Mouse (Mus musculus) liver, embryonic 12.5 days (tissue): ENCODE results near the gene Nop10. TPM values are rescaled to one million over a fixed set of nuclear protein-coding genes. Genes with fewer than 3 reads are reported as not detected.

Experiments
- ATAC-seq: fragments of 200-750 bp; cut with Nextera tagmentation; 2 replicates; pipeline ENCODE4 v1.8.0; 2017; ENCODE audit warnings: moderate number of reproducible peaks, mild to moderate bottlenecking, moderate library complexity
- H3K27ac ChIP-seq: fragments of 300-500 bp; sonication (generic); 2 replicates; pipeline ENCODE4 v1.5.1; 2016; ENCODE audit warnings: mild to moderate bottlenecking
- H3K27me3 ChIP-seq: fragments of 300-500 bp; sonication (generic); replicated peaks from 2 replicates; pipeline ENCODE4 v1.6.1; 2016; ENCODE audit warnings: mild to moderate bottlenecking, moderate library complexity
- H3K36me3 ChIP-seq: fragments of 300-500 bp; sonication (generic); 2 replicates; pipeline ENCODE4 v1.6.1; 2016; ENCODE audit warnings: mild to moderate bottlenecking, moderate library complexity
- H3K4me1 ChIP-seq: fragments of 300-500 bp; sonication (generic); 2 replicates; pipeline ENCODE4 v1.6.1; 2016
- H3K4me2 ChIP-seq: fragments of 300-500 bp; sonication (generic); 2 replicates; pipeline ENCODE4 v1.6.1; 2016; ENCODE audit warnings: mild to moderate bottlenecking, moderate library complexity
- H3K4me3 ChIP-seq: fragments of 300-500 bp; sonication (generic); 2 replicates; pipeline ENCODE4 v1.5.1; 2016; ENCODE audit warnings: mild to moderate bottlenecking, moderate library complexity
- H3K9ac ChIP-seq: fragments of 300-500 bp; sonication (generic); 2 replicates; pipeline ENCODE4 v1.6.1; 2016; ENCODE audit warnings: mild to moderate bottlenecking, moderate library complexity
- H3K9me3 ChIP-seq: fragments of 300-500 bp; sonication (generic); replicated peaks from 2 replicates; pipeline ENCODE4 v1.6.1; 2016; ENCODE audit warnings: mild to moderate bottlenecking, moderate library complexity
- WGBS: fragments of 180-500 bp; shearing (Covaris S2); methylation state at CpG from one replicate; pipeline ENCODE4 v1.1.7; 2016; ENCODE audit not compliant: insufficient replicate concordance; 5-methylcytosine and 5-hydroxymethylcytosine counted together
- polyA plus RNA-seq: library from polyadenylated mRNA; unstranded; fragments of >200 nt; fragmentation: Nextera tagmentation; extraction: Ambion mirVana; gene quantifications from 2 replicates; pipeline ENCODE4 v1.2.1, GENCODE M21; 2016

Nop10 gene
- polyA plus RNA-seq, 1 experiment from 2014 or later, result 211 TPM

GRCm38 (mm10) chr2:112241787-112242186 lies 19.9 kb upstream of the Nop10 start:
- H3K27me3 ChIP-seq, result no peaks in the 10 kb centered on the region; the same call in 1 of the 2 replicates
- WGBS, result 82% methylated on average over 14 of the region's 14 CpGs
- no peaks in the 10 kb centered on the region for H3K9me3 ChIP-seq
- ATAC-seq, result no peak
- no peak overlapping the region for H3K4me2 ChIP-seq
- no peak overlapping the region for H3K9ac ChIP-seq
- no peak overlapping the region for H3K27ac ChIP-seq
- H3K4me3 ChIP-seq, result no peak overlapping the region
- H3K36me3 ChIP-seq, result peaks cover 6% of the 10 kb centered on the region; the same call in 1 of the 2 replicates
- peaks cover 23% of the 10 kb centered on the region for H3K4me1 ChIP-seq

DNA sequence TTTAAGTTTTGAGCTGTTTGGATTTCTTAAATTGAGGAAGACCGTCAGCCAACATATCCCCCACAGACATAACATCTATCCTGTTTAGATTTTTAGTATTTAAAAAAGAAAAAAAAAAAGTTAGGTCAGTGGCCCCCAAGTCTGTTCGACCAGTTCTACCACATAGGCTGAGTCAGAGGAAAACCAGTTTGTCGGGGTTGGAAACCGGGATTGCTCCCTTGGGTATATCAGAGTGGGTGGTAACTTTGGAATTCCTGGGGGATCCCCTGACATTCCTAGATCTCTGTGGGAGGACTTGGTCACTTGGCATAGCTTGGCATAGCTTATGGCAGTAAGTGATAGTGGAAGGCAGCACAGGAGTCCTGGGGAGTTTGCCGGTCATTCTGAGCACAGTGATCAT lies 16.4 kb upstream of the Nop10 start:
- H3K27me3 ChIP-seq, result no peaks in the 10 kb centered on the region; the same call in 1 of the 2 replicates
- no peak for ATAC-seq
- WGBS, result 85% methylated on average over 5 of the region's 5 CpGs
- no peak overlapping the region for H3K9ac ChIP-seq
- no peak overlapping the region for H3K4me2 ChIP-seq
- H3K9me3 ChIP-seq, result no peaks in the 10 kb centered on the region
- no peak overlapping the region for H3K27ac ChIP-seq
- H3K4me1 ChIP-seq, result peaks cover 4% of the 10 kb centered on the region
- H3K4me3 ChIP-seq, result no peak overlapping the region
- peaks cover 6% of the 10 kb centered on the region; the same call in 1 of the 2 replicates for H3K36me3 ChIP-seq

DNA sequence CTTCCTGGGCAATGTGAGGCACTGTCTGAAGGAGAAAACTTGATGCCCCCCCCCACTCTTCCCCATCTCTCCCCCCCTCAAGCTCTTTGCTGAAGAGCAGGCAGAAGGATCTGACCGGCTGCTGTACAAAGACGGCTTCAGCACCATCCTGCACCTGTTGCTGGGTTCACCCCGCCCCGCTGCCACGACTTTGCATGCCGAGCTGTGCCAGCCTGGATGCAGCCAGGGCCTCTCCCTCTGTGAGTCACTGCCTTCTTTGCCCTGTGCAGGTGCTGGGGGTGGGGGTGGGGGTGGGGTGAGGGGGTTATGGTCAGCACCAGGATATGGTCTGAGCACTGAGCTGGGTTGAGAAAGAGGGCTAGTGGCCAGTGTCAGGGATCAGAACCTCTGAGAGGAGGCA lies 15.5 kb upstream of the Nop10 start:
- no peak overlapping the region for H3K9ac ChIP-seq
- no peaks in the 10 kb centered on the region for H3K4me1 ChIP-seq
- no peaks in the 10 kb centered on the region for H3K9me3 ChIP-seq
- WGBS, result 85% methylated on average over 6 of the region's 6 CpGs
- H3K27ac ChIP-seq, result no peak overlapping the region
- H3K36me3 ChIP-seq, result peaks cover 6% of the 10 kb centered on the region; the same call in 1 of the 2 replicates
- no peak for ATAC-seq
- no peak overlapping the region for H3K4me3 ChIP-seq
- H3K4me2 ChIP-seq, result no peak overlapping the region
- no peaks in the 10 kb centered on the region for H3K27me3 ChIP-seq

DNA sequence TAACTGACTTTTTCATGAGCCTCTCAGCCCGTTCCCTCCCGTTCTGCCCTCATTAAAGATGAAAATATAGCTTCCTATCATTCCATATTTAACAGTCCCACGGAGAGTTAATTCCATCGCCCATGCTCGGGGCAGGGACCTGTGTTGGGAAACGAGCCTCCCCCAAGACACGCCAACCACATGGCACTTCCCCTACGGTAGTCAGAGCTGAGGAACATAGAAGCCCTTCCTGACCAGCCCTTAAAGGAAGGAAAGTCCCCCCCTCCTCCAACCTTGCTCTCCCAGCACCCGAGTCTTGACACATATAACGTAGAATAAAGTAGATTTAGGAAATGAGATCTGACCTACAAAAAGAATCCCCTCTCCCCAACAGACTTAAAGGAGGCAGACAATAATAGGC lies 14.4 kb upstream of the Nop10 start:
- ATAC-seq, result no peak
- H3K4me1 ChIP-seq, result no peaks in the 10 kb centered on the region
- no peak overlapping the region for H3K9ac ChIP-seq
- H3K27me3 ChIP-seq, result no peaks in the 10 kb centered on the region
- H3K36me3 ChIP-seq, result peaks cover 6% of the 10 kb centered on the region; the same call in 1 of the 2 replicates
- H3K4me2 ChIP-seq, result no peak overlapping the region
- WGBS, result 54% methylated on average over 10 of the region's 10 CpGs
- H3K9me3 ChIP-seq, result no peaks in the 10 kb centered on the region
- H3K27ac ChIP-seq, result no peak overlapping the region
- H3K4me3 ChIP-seq, result no peak overlapping the region

DNA sequence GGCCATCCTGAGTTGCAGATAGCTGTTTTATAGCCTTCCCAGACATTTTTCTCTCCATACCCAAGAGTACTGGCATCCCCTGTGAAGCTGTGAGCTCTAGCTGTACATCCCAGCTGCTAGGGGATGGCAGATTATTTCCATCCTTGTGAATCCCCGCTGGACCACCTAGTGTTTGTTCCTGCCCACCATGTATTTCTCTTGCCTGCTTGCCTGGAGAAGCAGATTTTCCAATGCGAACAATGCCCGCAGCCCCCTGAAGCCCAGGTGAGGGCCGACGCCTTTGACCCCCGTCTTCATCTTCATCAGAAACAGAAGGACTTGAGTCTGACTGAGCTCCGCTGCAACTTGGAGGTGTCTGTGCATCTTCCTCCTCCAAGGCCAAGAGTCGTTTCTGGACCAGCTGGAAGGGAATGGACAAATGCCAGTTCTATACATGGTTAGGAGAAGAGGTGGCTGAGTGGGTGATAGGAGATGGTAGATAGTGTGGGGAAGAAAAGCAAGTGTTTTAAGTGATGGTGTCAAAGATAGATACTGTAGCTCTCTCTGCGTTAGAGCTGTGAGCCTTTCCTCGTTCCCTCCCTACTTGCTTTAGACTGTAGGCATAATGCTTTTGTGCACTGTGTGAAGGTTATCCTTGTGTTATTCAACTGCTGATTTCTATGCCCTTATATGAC lies 11.8 kb upstream of the Nop10 start:
- H3K9ac ChIP-seq, result no peak overlapping the region
- H3K27me3 ChIP-seq, result peaks cover 6% of the 10 kb centered on the region; the same call in 1 of the 2 replicates
- 79% methylated on average over 10 of the region's 10 CpGs for WGBS
- H3K36me3 ChIP-seq, result peaks cover 6% of the 10 kb centered on the region; the same call in 1 of the 2 replicates
- H3K4me2 ChIP-seq, result no peak overlapping the region
- no peaks in the 10 kb centered on the region for H3K9me3 ChIP-seq
- H3K27ac ChIP-seq, result no peak overlapping the region
- no peak overlapping the region for H3K4me3 ChIP-seq
- no peak for ATAC-seq
- H3K4me1 ChIP-seq, result no peaks in the 10 kb centered on the region

DNA sequence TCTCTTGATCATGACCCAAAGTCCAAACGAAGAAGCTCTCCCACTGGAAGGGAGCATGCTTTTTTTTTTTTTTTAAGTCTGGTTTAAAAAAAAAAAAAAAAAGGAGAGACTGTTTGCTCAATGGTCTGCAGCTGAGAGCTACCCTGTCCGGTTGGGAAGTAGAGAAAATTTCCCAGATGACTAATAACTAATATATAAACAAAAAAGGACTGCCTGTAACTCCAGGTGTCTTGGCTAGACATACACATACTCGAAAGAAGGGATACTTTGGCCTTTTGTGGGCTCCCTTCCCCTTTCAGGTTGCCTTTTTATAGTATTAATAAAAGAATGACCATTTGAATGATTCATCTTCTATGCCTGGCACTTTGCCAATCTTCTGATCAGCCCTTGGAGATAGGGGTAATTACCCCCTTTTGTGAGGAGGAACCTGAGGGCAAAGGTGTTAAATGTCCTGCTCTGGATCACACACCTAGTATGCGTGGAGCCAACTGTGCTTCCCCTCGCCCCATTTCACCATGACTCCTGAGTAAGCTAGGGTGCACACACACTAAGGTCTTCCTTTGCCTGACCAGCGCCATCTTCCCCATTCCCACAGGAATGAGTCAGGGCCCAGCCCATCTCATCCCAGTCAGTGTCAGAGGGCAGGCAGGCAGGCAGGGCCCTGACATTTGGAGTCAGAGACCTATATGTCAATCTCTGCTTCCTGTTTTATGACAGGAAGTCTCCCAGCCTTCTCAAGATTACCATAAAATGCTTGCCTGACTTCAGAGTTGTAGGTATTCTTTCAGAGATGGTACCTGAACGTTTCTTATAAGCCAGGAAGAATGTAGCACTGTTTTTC lies 6.8 kb upstream of the Nop10 start:
- H3K4me2 ChIP-seq, result no peak overlapping the region
- WGBS, result 49% methylated on average over 7 of the region's 7 CpGs
- no peak overlapping the region for H3K27ac ChIP-seq
- no peaks in the 10 kb centered on the region for H3K4me1 ChIP-seq
- H3K9ac ChIP-seq, result no peak overlapping the region
- H3K4me3 ChIP-seq, result no peak overlapping the region
- H3K36me3 ChIP-seq, result no peaks in the 10 kb centered on the region
- H3K27me3 ChIP-seq, result peaks cover 6% of the 10 kb centered on the region; the same call in 1 of the 2 replicates
- H3K9me3 ChIP-seq, result no peaks in the 10 kb centered on the region
- no peak for ATAC-seq

DNA sequence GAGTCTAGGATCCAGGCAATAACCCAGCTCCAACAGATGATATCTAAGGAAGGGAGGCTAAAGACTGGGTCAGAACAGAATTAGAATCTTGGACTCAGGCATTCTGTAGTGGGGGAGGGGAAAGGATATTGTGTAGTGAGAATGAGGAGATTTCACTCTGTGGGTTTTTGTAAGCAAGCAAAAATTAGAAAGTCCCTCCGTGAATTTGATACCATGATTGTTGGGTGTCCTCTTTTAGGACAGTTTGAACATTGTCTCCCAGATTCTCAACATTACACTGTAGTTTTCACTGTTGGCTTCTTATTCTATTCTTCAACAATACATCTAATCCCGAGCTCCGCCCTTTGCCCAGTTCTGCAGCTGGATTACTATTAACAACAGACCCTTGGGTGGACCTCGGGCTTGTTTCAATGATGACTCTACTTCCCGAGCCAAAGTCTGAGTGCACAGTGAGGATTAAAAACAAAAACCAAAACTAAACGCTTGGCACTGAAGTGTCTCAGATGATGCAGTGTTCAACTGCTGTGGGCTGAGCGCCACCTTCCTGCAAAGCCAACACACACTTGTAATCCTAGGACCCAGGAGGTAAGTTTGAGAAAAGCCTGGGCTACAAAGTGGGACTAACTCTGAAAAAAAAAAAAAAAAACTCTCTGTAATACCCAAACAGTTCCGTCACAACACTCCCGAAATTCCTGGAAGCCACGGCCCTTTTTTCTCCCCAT lies 2.3 kb upstream of the Nop10 start, which contains the start of gene Nutm1:
Nutm1 (minus strand) TSS at position 51 of the 722 bp plus-strand sequence.
- Histone ChIP-seq H3K9me3 (no peaks in the 10 kb centered on the region), H3K4me3 (no peak within 1 kb of the TSS), H3K36me3 (peaks cover 4% of the 10 kb centered on the region; the same call in 1 of the 2 replicates), H3K9ac (no peak within 1 kb of the TSS), H3K4me2 (no peak within 1 kb of the TSS), H3K27ac (no peak within 1 kb of the TSS), H3K27me3 (no peaks in the 10 kb centered on the region), H3K4me1 (peaks cover 20% of the 10 kb centered on the region)
- 64% methylated on average over 10 of the region's 10 CpGs for WGBS
- no peak for ATAC-seq

DNA sequence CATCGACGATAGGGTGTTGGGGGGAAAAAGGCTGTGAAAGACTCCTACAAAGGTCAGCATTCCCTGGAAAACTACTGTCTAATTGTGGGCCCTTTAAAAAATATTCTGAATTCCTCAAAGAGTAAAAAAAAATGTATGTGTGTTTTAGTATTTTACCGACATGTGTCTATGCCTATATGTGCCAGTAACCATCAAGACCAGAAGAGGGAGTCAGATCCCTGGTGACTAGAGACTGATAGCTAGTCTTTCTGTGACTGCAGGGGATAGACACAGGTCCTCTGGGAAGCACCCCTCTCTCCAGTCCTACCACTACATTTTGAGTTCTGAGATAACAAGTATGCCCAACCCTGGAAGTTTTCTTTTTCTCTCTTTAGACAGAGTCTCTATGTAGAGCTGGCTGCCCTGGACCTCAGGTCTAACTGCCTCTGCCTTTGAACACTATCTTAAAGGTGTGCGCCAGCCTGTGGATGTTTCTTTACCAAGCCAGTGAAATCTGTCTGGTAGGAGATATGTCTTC lies 1.1 kb downstream of the Nop10 start:
- ATAC-seq, result peak; percentile 19; the same call in 1 of the 2 replicates
- peaks cover 46% of the 10 kb centered on the region for H3K4me1 ChIP-seq
- H3K4me2 ChIP-seq, result peak overlapping the region; percentile 91
- 20% methylated on average over 4 of the region's 4 CpGs for WGBS
- no peaks in the 10 kb centered on the region for H3K27me3 ChIP-seq
- peak overlapping the region; percentile 69 for H3K27ac ChIP-seq
- peaks cover 4% of the 10 kb centered on the region; the same call in 1 of the 2 replicates for H3K36me3 ChIP-seq
- H3K4me3 ChIP-seq, result peak overlapping the region; percentile 65
- H3K9ac ChIP-seq, result peak overlapping the region; percentile 54
- no peaks in the 10 kb centered on the region for H3K9me3 ChIP-seq

- no peaks in the 10 kb centered on the region for H3K27me3 ChIP-seq
- no peak overlapping the region for H3K9ac ChIP-seq
- peaks cover 4% of the 10 kb centered on the region; the same call in 1 of the 2 replicates for H3K36me3 ChIP-seq
- H3K27ac ChIP-seq, result no peak overlapping the region
- WGBS, result 58% methylated on average over 4 of the region's 4 CpGs
- no peak for ATAC-seq
- no peaks in the 10 kb centered on the region for H3K9me3 ChIP-seq
- H3K4me1 ChIP-seq, result peaks cover 56% of the 10 kb centered on the region
- H3K4me2 ChIP-seq, result peak overlapping the region; percentile 91
- no peak overlapping the region for H3K4me3 ChIP-seq
Observed at GRCm38 (mm10) chr2:112264364-112264763, 2.6 kb downstream of the Nop10 start.

- Histone ChIP-seq H3K4me1 (peaks cover 65% of the 10 kb centered on the region), H3K9ac (peak within 1 kb of the TSS; percentile 93), H3K27ac (peak within 1 kb of the TSS; percentile 90), H3K27me3 (no peaks in the 10 kb centered on the region), H3K4me2 (peak within 1 kb of the TSS; percentile 91), H3K36me3 (peaks cover 4% of the 10 kb centered on the region; the same call in 1 of the 2 replicates), H3K9me3 (no peaks in the 10 kb centered on the region), H3K4me3 (peak within 1 kb of the TSS; percentile 83)
- WGBS, result under 1% methylated on average over 58 of the region's 85 CpGs
- ATAC-seq, result peak; percentile 94
Observed at GRCm38 (mm10) chr2:112265448-112266241, 3.9 kb downstream of the Nop10 start, which contains the start of gene Slc12a6. TSS of gene Slc12a6 (plus strand) at chr2:112265825.

DNA sequence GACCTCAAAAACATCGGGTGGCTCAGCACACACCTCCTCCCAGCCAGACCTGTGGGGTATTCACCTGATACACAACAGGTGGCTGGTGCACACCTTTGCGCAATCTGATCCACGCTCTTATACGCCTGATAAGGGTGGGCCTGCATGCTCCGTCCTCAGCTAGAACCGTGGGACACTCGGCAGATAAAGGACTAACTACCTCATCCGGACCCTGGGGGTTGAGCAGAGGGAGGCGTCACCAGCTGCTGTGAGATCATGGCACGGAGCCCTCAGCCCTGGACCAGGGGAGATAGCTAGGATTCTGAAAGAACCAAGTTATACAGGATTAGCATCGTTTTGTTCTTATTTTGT lies 4.5 kb downstream of the Nop10 start, which contains the start of gene Gm21985:
Gm21985 (plus strand) TSS at position 73 of the 351 bp plus-strand sequence.
- peak; percentile 61 for ATAC-seq
- peaks cover 4% of the 10 kb centered on the region; the same call in 1 of the 2 replicates for H3K36me3 ChIP-seq
- H3K4me2 ChIP-seq, result peak within 1 kb of the TSS; percentile 91
- peak within 1 kb of the TSS; percentile 83 for H3K4me3 ChIP-seq
- H3K4me1 ChIP-seq, result peaks cover 65% of the 10 kb centered on the region
- no peaks in the 10 kb centered on the region for H3K9me3 ChIP-seq
- under 1% methylated on average over 11 of the region's 11 CpGs for WGBS
- no peaks in the 10 kb centered on the region for H3K27me3 ChIP-seq
- peak within 1 kb of the TSS; percentile 90 for H3K27ac ChIP-seq
- peak within 1 kb of the TSS; percentile 93 for H3K9ac ChIP-seq
